Comparison of ENCODE assay signal across 21 mouse cellular contexts in genomic region chr3:133624079-133624875, GRCm38 (mm10).
DNase-seq lines count a peak whose midpoint lies in the region; ATAC-seq and TF ChIP-seq lines count a peak whose summit lies in the region.
"Had no signal": no experiment of that assay in that cellular context is flagged by ENCODE, and none has a peak within 500 bp of the region (broad histone marks: within the 10 kb centered on the region; RNA-seq: fewer than 3 reads in every experiment).

No protein-coding gene starts in this region.

- peak; percentile 85 for DNase-seq in MEL (ENCODE audit: low read depth, low spot score)
- no peak for DNase-seq in adrenal gland, adult 8-10 months
- no peak for DNase-seq in gastrocnemius, postnatal 36 days
- DNase-seq: cerebellum, adult 8-10 months; cerebellum, postnatal 36 days; gastrocnemius, postnatal 25 days; heart, adult 2 months; heart, postnatal 36 days; kidney, adult 8-10 months; kidney, postnatal 14 days; lung, adult 18-20 months; thymus, postnatal 25 days had no signal

- TF ChIP-seq POLR2A in MEL (IDR thresholded peaks at IDR 0.05; ENCODE audit: control insufficient read depth in 1 of 2, insufficient read depth in 1 of 2, low read depth in 1 of 2, low read length in 2 of 2, poor library complexity in 1 of 2), result peak in 1 of 2 experiments; percentile 46; a peak in 2 of 4 replicates

- peaks cover 0 to 52% of the 10 kb centered on the region in 2 experiments; a peak in 2 of 4 replicates for H3K36me3 ChIP-seq in MEL (ENCODE audit: control insufficient read depth in 1 of 2, insufficient read depth in 2 of 2, low read length in 2 of 2)
- no peaks in the 10 kb centered on the region for H3K36me3 ChIP-seq in liver, embryonic 15.5 days (replicated peaks)
- no peaks in the 10 kb centered on the region for H3K36me3 ChIP-seq in forebrain, embryonic 15.5 days
- H3K36me3 ChIP-seq: embryonic facial prominence, embryonic 15.5 days; hindbrain, embryonic 13.5 days had no signal

- peaks cover 39 to 45% of the 10 kb centered on the region in 2 experiments for H3K4me1 ChIP-seq in MEL (ENCODE audit: control insufficient read depth in 1 of 2, insufficient read depth in 2 of 2, low read length in 2 of 2)
- H3K4me1 ChIP-seq in liver, embryonic 15.5 days (replicated peaks), result peaks cover 33% of the 10 kb centered on the region
- no peaks in the 10 kb centered on the region for H3K4me1 ChIP-seq in forebrain, embryonic 15.5 days
- H3K4me1 ChIP-seq: embryonic facial prominence, embryonic 15.5 days; hindbrain, embryonic 13.5 days had no signal

- H3K9ac ChIP-seq in MEL (ENCODE audit: control insufficient read depth, low read depth, low read length, poor library complexity, severe bottlenecking), result peak overlapping the region; percentile 65
- H3K9ac ChIP-seq in liver, embryonic 15.5 days, result no peak overlapping the region
- no peak overlapping the region for H3K9ac ChIP-seq in forebrain, embryonic 15.5 days (replicated peaks)
- H3K9ac ChIP-seq: embryonic facial prominence, embryonic 15.5 days; hindbrain, embryonic 13.5 days had no signal

- no peak for TF ChIP-seq CTCF in MEL (IDR thresholded peaks at IDR 0.05 in 2 of 3, conservative IDR thresholded peaks at IDR 0.05 in 1 of 3; ENCODE audit: control insufficient read depth in 1 of 3, insufficient read depth in 1 of 3, low read depth in 2 of 3, low read length in 3 of 3, poor library complexity in 1 of 3, severe bottlenecking in 1 of 3)

- peak; percentile 33 for ATAC-seq in common myeloid progenitor, adult 5-6 weeks (replicated peaks; ENCODE audit: low read depth, poor library complexity, severe bottlenecking)
- ATAC-seq in liver, embryonic 15.5 days (ENCODE audit: insufficient read depth), result peak; percentile 81
- no peak for ATAC-seq in forebrain, embryonic 15.5 days (replicated peaks)
- no peak for ATAC-seq in frontal cortex, adult (ENCODE audit: low TSS enrichment)
- ATAC-seq: forebrain, embryonic 16.5 days; midbrain, embryonic 16.5 days had no signal

- H3K4me3 ChIP-seq in MEL (ENCODE audit: control insufficient read depth in 1 of 2, insufficient read depth in 1 of 2, low read depth in 2 of 2, low read length in 2 of 2), result peak overlapping the region; percentile 6 to 17; a peak in 2 of 4 replicates
- H3K4me3 ChIP-seq in liver, embryonic 15.5 days (replicated peaks), result no peak overlapping the region
- H3K4me3 ChIP-seq in forebrain, embryonic 15.5 days, result no peak overlapping the region
- H3K4me3 ChIP-seq: embryonic facial prominence, embryonic 15.5 days; heart, adult 2 months; hindbrain, embryonic 13.5 days; myocyte had no signal

- intact Hi-C loops in gastrocnemius, postnatal 36 days (cut with DNase I), result no loop called here

- H3K4me2 ChIP-seq in liver, embryonic 15.5 days, result peak overlapping the region; percentile 25
- H3K4me2 ChIP-seq in forebrain, embryonic 15.5 days (replicated peaks), result no peak overlapping the region
- H3K4me2 ChIP-seq: embryonic facial prominence, embryonic 15.5 days; hindbrain, embryonic 13.5 days had no signal

- H3K9me3 ChIP-seq in MEL (replicated peaks; ENCODE audit: insufficient read depth, low read length), result no peaks in the 10 kb centered on the region
- no peaks in the 10 kb centered on the region for H3K9me3 ChIP-seq in liver, embryonic 15.5 days (replicated peaks)
- H3K9me3 ChIP-seq in forebrain, embryonic 15.5 days, result no peaks in the 10 kb centered on the region
- H3K9me3 ChIP-seq: embryonic facial prominence, embryonic 15.5 days; hindbrain, embryonic 13.5 days had no signal

- H3K79me2 ChIP-seq in MEL (ENCODE audit: control insufficient read depth, insufficient read depth, low read length, poor library complexity), result no peaks in the 10 kb centered on the region; the same call in 1 of the 2 replicates

- peak overlapping the region; percentile 100 for H3K27ac ChIP-seq in MEL (ENCODE audit: control insufficient read depth, low read depth, low read length)
- peak overlapping the region; percentile 78 for H3K27ac ChIP-seq in liver, embryonic 15.5 days (replicated peaks)
- no peak overlapping the region for H3K27ac ChIP-seq in forebrain, embryonic 15.5 days (replicated peaks)
- H3K27ac ChIP-seq: embryonic facial prominence, embryonic 15.5 days; heart, adult 2 months; hindbrain, embryonic 13.5 days had no signal

- peak; percentile 99 for TF ChIP-seq EP300 in MEL (IDR thresholded peaks at IDR 0.05; ENCODE audit: low read depth in 1 of 2, low read length in 2 of 2)

- no peaks in the 10 kb centered on the region for H3K27me3 ChIP-seq in MEL (ENCODE audit: control insufficient read depth in 1 of 2, insufficient read depth in 2 of 2, low read length in 2 of 2)
- H3K27me3 ChIP-seq in liver, embryonic 15.5 days, result no peaks in the 10 kb centered on the region
- H3K27me3 ChIP-seq in forebrain, embryonic 15.5 days, result no peaks in the 10 kb centered on the region
- H3K27me3 ChIP-seq: embryonic facial prominence, embryonic 15.5 days; hindbrain, embryonic 13.5 days had no signal

- TF ChIP-seq RAD21 in MEL (IDR thresholded peaks at IDR 0.05; ENCODE audit: low read depth, low read length), result no peak

- 13% methylated on average over 3 of the region's 3 CpGs for WGBS in liver, embryonic 15.5 days (ENCODE audit: insufficient replicate concordance)
- 82% methylated on average over 3 of the region's 3 CpGs for WGBS in forebrain, embryonic 15.5 days

TF ChIP-seq in MEL, 35 proteins besides CTCF, POLR2A, EP300 and RAD21:
- 0 out of 2 replicates have a peak, but pooled peaks have one; percentile 18 for TF ChIP-seq GABPA (IDR thresholded peaks at IDR 0.05; ENCODE audit: low read depth, low read length)
- no peak for TF ChIP-seq POLR2AphosphoS5 (IDR thresholded peaks at IDR 0.05; ENCODE audit: borderline replicate concordance, low read depth, low read length)
- TF ChIP-seq ZKSCAN1 (IDR thresholded peaks at IDR 0.05; ENCODE audit: low read depth, low read length), result no peak
- peak; percentile 94 for TF ChIP-seq MYB (IDR thresholded peaks at IDR 0.05; ENCODE audit: low read depth, low read length)
- TF ChIP-seq JUND (IDR thresholded peaks at IDR 0.05; ENCODE audit: low read depth, low read length), result peak; percentile 75
- TF ChIP-seq SIN3A (IDR thresholded peaks at IDR 0.05; ENCODE audit: low read length), result peak; percentile 87
- TF ChIP-seq MAX (IDR thresholded peaks at IDR 0.05; ENCODE audit: low read length), result peak; percentile 86
- TF ChIP-seq ETS1 (IDR thresholded peaks at IDR 0.05; ENCODE audit: low read depth, low read length), result peak; percentile 98
- TF ChIP-seq CHD2 (IDR thresholded peaks at IDR 0.05; ENCODE audit: low read length), result peak; percentile 58; the same call in 1 of the 2 replicates
- peak; percentile 75; the same call in 1 of the 2 replicates for TF ChIP-seq MXI1 (IDR thresholded peaks at IDR 0.05; ENCODE audit: low read depth, low read length)
- peak; percentile 59 for TF ChIP-seq KAT2A (conservative IDR thresholded peaks at IDR 0.05; ENCODE audit: low read depth, low read length)
- no peak for TF ChIP-seq POLR2AphosphoS2 (IDR thresholded peaks at IDR 0.05; ENCODE audit: low read length)
- TF ChIP-seq MYC (IDR thresholded peaks at IDR 0.05; ENCODE audit: low read depth, low read length), result peak; percentile 89
- peak; percentile 99 for TF ChIP-seq GATA1 (IDR thresholded peaks at IDR 0.05; ENCODE audit: low read depth, low read length)
- peak; percentile 95 for TF ChIP-seq TCF12 (IDR thresholded peaks at IDR 0.05; ENCODE audit: low read depth, low read length)
- TF ChIP-seq HCFC1 (IDR thresholded peaks at IDR 0.05; ENCODE audit: low read depth, low read length), result no peak
- TF ChIP-seq SMC3 (IDR thresholded peaks at IDR 0.05; ENCODE audit: low read depth, low read length), result 0 out of 2 replicates have a peak, but pooled peaks have one; percentile 15
- no peak; the same call in 1 of the 2 replicates for TF ChIP-seq ZC3H11A (IDR thresholded peaks at IDR 0.05; ENCODE audit: low read depth, low read length)
- peak; percentile 80 for TF ChIP-seq TAL1 (IDR thresholded peaks at IDR 0.05; ENCODE audit: low read length)
- TF ChIP-seq MAFK (IDR thresholded peaks at IDR 0.05; ENCODE audit: borderline replicate concordance, low read depth, low read length), result peak; percentile 46; the same call in 1 of the 2 replicates
- no peak for TF ChIP-seq E2F4 (IDR thresholded peaks at IDR 0.05; ENCODE audit: borderline replicate concordance, low read depth, low read length)
- peak; percentile 23; the same call in 1 of the 2 replicates for TF ChIP-seq USF1 (IDR thresholded peaks at IDR 0.05; ENCODE audit: low read depth, low read length)
- peak; percentile 99 for TF ChIP-seq BHLHE40 (IDR thresholded peaks at IDR 0.05; ENCODE audit: borderline replicate concordance, low read depth, low read length)
- peak; percentile 78 for TF ChIP-seq RCOR1 (IDR thresholded peaks at IDR 0.05; ENCODE audit: low read depth, low read length)
- peak; percentile 52; the same call in 1 of the 2 replicates for TF ChIP-seq ZMIZ1 (IDR thresholded peaks at IDR 0.05; ENCODE audit: low read depth, low read length)
- TF ChIP-seq NELFE (IDR thresholded peaks at IDR 0.05; ENCODE audit: low read depth, low read length), result peak; percentile 53; the same call in 1 of the 2 replicates
- TF ChIP-seq MAZ (IDR thresholded peaks at IDR 0.05; ENCODE audit: low read depth, low read length), result peak; percentile 82; the same call in 1 of the 2 replicates
- TF ChIP-seq UBTF (IDR thresholded peaks at IDR 0.05; ENCODE audit: borderline replicate concordance, insufficient read depth, low read depth, low read length), result no peak
- no peak for TF ChIP-seq NRF1 (IDR thresholded peaks at IDR 0.05; ENCODE audit: insufficient read depth, low read depth, low read length, poor library complexity, severe bottlenecking)
- TF ChIP-seq TBP (IDR thresholded peaks at IDR 0.05; ENCODE audit: low read depth, low read length), result peak; percentile 84
- 0 out of 2 replicates have a peak, but pooled peaks have one; percentile 70 for TF ChIP-seq CHD1 (IDR thresholded peaks at IDR 0.05; ENCODE audit: low read depth, low read length)
- peak; percentile 60 for TF ChIP-seq ZNF384 (IDR thresholded peaks at IDR 0.05; ENCODE audit: low read depth, low read length)
- no peak for TF ChIP-seq ELF1 (IDR thresholded peaks at IDR 0.05; ENCODE audit: low read depth, low read length)
- TF ChIP-seq MEF2A (IDR thresholded peaks at IDR 0.05; ENCODE audit: extremely low read depth, insufficient replicate concordance, low read depth, low read length, poor library complexity, severe bottlenecking), result 0 out of 2 replicates have a peak, but pooled peaks have one; percentile 41
TF ChIP-seq in MEL: peak in this region for 25.

Comparison
In these comparisons a context has a peak if more than half of its experiments do, and no peak if none do; other contexts are left out.
1. H3K4me3 ChIP-seq: peak in MEL (2 of 2); none in liver, embryonic 15.5 days (single experiment) and forebrain, embryonic 15.5 days (single experiment).
2. ATAC-seq: peak in common myeloid progenitor, adult 5-6 weeks (single experiment) and liver, embryonic 15.5 days (single experiment); none in forebrain, embryonic 15.5 days (single experiment) and frontal cortex, adult (single experiment).